Mouse (Mus musculus) CD4-positive helper T cell, adult 2 months (primary cell): ENCODE results near the gene Tnr.
"Not testable (repeated sequence)": the region's sequence is repeated elsewhere in the genome, so short reads cannot be mapped to it uniquely, and the experiment has no call there.

ENCODE experiments used
- DNase-seq: peaks from one replicate; pipeline ENCODE4 v3.0.0-alpha.2; 2012; ENCODE audit warnings: low read depth, missing footprints, low spot score

Gene Tnr

GRCm38 (mm10) chr1:159938449-159938848 is 414.9 kb downstream of the Tnr start:
- peak; percentile 51 for DNase-seq

GRCm38 (mm10) chr1:159939335-159939734 is 415.8 kb downstream of the Tnr start:
- DNase-seq: no peak

GRCm38 (mm10) chr1:159953526-159953925 is 430.0 kb downstream of the Tnr start:
- peak; percentile 44 for DNase-seq

- DNase-seq: no peak
Observed at GRCm38 (mm10) chr1:159963351-159963750, 439.8 kb downstream of the Tnr start.

- not testable (repeated sequence) for DNase-seq
Observed at GRCm38 (mm10) chr1:159966286-159966685, 442.7 kb downstream of the Tnr start.

GRCm38 (mm10) chr1:159968395-159968794 is 444.8 kb downstream of the Tnr start:
- DNase-seq: no peak

- no peak for DNase-seq
Observed at GRCm38 (mm10) chr1:159977786-159978185, 454.2 kb downstream of the Tnr start.

GRCm38 (mm10) chr1:159979096-159979495 is 455.5 kb downstream of the Tnr start:
- no peak for DNase-seq

- no peak for DNase-seq
Observed at GRCm38 (mm10) chr1:159980355-159980754, 456.8 kb downstream of the Tnr start.
